Mouse (Mus musculus) spleen, adult 18-20 months (tissue): ENCODE results near the gene Wnt5b.

Experiments used
- DNase-seq, 2 experiments: peaks; one replicate each; pipeline ENCODE4 v3.0.0; 2022; ENCODE audit warnings: mixed read lengths in 2 of 2

The Wnt5b gene

DNA sequence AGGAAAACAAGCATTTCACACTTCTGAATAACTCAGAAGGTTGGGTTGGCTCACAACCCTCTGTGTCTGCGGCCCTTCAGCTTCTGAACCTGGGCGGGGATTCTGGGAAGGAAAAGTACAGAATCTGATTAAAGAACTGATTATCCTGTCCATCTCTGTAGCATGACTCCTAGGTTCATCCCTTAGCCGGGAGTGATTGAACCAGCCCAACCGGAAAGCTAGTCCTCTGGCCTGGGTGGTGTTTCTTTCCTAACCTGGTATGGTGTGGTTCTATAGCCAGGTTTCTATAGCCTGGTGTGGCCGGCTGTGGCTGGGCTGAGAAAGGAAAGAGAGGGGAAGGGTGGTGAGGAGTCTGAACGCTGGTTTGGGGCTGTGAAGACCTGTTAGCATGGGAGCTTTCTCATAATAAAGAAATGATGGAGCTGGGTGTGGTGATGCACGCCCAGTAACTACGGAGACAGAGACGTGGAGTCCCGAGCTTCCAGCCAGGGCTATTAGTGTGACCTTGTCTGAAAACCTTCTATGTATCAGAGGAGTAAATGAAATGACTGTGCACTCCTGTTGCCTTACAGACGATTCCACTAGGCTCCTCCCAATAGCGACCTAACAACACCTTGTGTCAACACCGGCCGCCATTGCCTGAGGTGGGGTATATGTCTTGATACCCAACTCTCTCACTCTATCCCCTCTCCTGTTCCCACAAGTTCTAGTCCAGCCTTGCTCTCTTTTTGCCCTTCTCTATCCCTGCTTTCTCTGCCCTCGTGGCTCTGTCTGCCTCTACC, 129.7 kb downstream of the Wnt5b start:
- no peak for DNase-seq

GRCm38 (mm10) chr6:119412588-119412987, 131.6 kb downstream of the Wnt5b start:
- no peak for DNase-seq

GRCm38 (mm10) chr6:119411511-119411910, 132.6 kb downstream of the Wnt5b start:
- no peak for DNase-seq

DNA sequence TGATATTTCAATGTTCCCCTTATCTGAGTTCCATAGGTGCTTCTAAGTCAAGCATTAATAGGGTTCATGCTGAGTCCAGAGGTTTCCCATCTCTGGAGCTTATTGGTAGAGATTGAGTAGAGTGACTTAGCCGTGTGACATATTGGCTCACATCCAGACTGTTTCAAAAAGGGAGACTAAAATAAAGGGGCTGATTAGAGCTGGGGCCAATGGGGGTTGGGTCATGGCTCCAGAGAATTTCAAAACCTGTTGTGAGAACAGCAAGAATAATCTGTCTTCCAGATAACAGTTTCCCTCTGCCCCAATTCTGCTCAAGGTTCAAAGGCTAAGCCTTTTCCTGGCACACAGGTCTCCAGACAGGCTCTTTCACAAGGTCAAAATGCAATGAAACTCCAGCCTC, 134.4 kb downstream of the Wnt5b start:
- no peak for DNase-seq

- DNase-seq: no peak
These were observed 135.6 kb downstream of the Wnt5b start for GRCm38 (mm10) chr6:119408582-119408981.

DNA sequence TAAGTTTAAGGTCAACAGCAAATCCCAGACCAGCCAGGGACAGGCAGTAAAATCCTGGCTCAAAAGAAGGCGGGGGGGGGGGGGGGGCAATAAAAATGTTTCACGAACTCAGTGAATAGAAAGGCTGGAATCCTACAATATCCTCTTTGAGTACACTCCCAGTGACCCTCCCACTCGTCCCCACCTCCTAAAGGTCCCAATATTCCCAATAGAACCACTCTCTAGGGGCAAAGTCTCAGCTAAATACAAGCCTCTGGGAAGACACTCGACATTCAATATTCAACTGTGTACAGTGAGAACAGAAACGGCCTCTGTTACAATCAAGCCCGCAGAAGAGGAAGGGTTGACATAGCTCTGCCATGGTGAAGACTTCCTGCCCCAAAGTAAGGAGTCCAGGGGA, 136.3 kb downstream of the Wnt5b start:
- DNase-seq: no peak

- DNase-seq: no peak
These were observed 137.6 kb downstream of the Wnt5b start for GRCm38 (mm10) chr6:119406528-119406927.

- no peak for DNase-seq
These were observed 138.8 kb downstream of the Wnt5b start for GRCm38 (mm10) chr6:119405310-119405709.

DNA sequence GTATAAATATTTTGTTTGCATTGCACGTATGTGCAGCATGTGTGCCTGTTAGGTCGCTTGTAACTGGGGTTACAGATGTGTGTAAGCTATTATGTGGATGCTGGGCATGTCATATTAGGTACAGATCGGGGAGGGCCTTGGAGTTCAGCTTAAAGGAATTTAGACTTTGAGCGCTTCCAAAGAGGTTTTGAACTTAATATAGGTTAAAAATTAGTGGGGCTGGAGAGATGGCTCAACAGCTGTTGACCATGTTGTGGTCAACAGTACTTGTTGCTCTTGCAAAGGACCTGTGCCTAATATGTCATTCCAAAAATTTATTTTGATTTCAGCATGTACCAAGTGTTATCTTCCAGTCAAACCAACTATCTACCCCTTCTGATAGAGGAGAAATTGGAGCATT, 139.3 kb downstream of the Wnt5b start:
- DNase-seq: no peak

DNA sequence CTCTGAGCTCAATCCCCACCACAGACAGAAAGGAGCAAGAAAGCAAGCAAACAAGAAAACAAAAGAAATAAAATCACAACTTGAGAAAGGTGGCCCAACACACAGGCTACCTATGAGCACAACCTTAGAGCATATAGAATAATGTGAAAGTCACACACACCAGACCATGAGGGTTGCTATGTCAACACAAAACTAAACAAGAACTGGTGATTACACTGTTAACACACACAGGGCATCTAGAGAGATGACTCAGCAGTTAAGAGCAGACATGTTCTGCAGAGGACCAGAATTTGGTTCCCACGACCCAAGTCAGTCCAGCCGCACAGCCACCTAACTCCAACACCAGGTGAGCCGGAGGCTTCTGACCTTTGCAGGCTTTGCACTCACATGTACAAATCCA, 141.2 kb downstream of the Wnt5b start:
- no peak for DNase-seq

DNA sequence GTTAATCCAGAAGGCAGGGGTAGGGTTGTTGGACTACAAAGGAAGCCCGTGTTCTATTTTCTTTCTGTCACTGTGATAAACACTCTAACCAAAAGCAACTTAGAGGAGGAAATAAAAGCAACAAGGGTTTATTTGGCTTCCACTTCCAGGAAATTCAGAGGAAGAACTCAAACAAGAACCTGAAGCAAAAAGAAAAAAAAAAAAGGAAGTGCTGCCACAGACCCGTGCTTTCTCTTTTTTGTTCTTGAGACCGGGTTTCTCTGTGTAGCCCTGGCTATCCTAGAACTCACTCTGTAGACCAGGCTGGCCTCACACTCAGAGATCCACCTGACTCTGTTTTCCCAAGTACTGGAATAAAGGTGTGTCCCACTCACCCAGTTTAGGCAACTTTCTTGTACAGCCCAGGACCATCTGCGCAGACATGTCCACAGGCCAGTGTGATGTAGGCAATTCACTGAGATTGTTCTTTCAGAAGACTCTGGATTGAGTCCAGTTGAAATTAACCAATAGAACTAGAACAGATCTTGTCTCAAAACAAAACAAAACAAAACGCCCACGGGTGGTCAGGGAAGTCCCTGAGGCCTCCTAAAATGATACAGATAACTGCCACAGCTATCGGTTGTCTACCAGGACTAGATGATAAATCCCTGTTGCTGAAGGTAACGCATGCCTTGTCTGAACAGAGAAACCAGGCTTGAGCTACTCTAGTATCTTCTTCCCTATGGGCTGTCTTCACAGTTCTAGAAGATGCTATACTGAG, 142.4 kb downstream of the Wnt5b start:
- DNase-seq: no peak

- DNase-seq: no peak
These were observed 143.5 kb downstream of the Wnt5b start for GRCm38 (mm10) chr6:119400649-119401048.

GRCm38 (mm10) chr6:119399371-119399770, 144.8 kb downstream of the Wnt5b start:
- DNase-seq: no peak

- peak; percentile 48 to 56 for DNase-seq
These were observed 147.9 kb downstream of the Wnt5b start for GRCm38 (mm10) chr6:119396309-119396634.

DNA sequence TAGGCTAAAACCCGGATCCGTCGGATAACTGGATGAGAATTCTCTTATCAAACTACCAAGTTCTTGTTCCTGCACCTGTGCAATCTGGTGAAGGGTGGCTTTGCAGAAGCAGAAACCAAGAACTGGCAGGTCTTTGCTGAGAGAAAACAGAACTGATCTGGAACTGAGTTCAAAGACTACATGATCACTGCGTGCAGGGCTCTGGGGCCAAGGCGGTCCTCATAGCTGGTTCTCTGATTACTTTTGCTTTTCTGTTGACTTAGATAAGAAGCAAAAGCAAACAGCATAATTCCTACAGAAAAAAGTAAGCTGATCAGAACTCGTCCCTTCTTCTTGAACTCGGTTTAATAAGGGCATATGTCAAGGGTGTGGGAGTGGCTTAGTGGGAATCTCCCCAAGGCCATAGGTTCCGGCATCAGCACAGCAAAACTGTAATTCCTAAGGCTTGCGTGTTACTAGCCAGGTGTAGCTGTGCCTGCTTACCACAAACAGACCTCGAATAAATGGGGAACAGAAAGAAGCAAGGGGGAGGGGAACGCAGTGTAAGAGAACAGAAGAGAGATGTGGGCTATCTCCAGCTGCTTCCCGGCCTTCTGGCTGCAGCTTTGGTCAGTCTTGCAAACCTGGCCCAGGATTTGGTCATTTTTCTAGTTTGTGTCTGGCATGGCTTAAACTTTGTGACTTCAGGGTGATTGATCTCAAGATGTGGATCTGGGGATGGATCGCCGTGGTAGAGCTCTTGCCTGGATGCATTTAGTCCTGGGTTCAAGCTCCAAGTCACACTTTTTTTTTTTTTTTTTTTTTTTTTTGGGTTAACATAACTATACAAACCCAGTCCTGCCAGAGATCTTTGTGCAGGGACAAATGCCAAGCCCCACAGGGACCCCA, 148.5 kb downstream of the Wnt5b start:
- DNase-seq: peak; percentile 15 to 29

GRCm38 (mm10) chr6:119392836-119393235, 151.3 kb downstream of the Wnt5b start:
- no peak for DNase-seq

GRCm38 (mm10) chr6:119390728-119391127, 153.4 kb downstream of the Wnt5b start:
- no peak for DNase-seq

DNA sequence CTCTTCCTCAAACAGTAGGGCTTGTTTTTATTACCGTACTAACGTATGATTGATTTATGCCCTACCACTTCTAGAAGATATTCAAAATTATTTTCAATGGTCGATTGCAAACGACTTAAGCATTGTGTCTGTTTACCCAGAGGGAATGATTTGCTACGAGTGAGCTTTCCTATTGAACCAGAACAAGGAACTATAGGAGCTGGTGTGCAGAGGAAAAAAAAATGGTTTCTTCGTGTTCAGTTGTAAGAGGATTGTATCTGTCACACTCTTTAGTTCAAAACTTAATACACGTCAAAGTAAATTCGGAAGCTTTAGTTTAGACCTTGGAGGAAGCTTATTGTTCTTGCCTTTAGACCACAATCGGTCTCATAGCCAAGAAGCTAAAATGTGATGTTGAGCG, 155.1 kb downstream of the Wnt5b start:
- no peak for DNase-seq

GRCm38 (mm10) chr6:119388650-119389012, 155.5 kb downstream of the Wnt5b start:
- peak; percentile 92 to 95 for DNase-seq

DNA sequence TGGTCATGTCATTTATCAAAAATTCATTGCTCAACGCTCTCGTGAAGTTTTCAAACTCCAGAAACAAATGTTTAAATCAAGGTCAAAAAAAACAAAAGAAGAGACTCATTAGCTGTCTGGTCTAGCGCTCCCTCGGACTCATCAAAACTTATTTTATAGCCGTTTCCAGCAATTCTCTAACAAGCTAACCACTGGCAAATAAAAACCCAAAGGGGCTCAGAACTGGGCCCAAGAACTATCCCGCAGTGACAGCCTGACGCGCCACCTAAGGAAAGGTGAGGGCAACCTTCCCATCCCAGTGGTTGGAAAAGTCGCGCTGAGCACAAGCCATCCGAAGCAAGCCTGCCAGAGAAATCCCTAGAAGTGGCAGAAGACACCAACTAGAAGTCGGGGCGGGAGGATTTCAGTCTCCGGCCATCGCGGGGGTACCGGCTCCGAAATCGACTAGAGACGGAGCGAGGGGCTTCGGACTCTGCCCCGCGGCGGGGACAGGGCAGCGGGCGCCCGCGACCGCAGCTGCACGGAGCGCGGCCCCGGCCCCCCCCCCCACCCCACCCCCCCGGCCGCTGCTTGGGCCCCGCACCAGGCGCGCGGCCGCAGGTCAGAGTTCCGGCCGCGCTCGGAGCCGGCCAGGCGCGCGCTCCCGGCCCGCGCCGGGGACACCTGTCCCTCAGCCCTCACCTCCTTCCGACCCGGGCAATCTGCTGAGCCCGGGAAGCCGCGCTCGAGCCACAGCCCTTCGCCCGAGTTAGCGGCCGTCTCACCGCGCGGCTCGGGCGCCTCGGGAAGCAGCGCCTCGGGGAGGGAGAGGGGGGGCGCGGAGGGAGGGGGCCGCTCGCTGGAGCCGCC, 156.1 kb downstream of the Wnt5b start:
- peak; percentile 17 to 25 for DNase-seq

GRCm38 (mm10) chr6:119386821-119387220, 157.3 kb downstream of the Wnt5b start:
- DNase-seq: no peak

- no peak for DNase-seq
These were observed 157.7 kb downstream of the Wnt5b start for GRCm38 (mm10) chr6:119386421-119386820.
